Mouse (Mus musculus) embryonic fibroblast, embryonic 13.5 days (primary cell): ENCODE data around the gene Aasdh.

Experiments used
- CTCF ChIP-seq: IDR thresholded peaks from 2 replicates; pipeline ENCODE4 v1.5.1; 2011; ENCODE audit warnings: mild to moderate bottlenecking, control low read depth, low read length, moderate library complexity, borderline replicate concordance; ENCODE audit not compliant: insufficient read depth
- POLR2A ChIP-seq: IDR thresholded peaks from 2 replicates; pipeline ENCODE4 v1.6.1; 2011; ENCODE audit warnings: low read depth, mild to moderate bottlenecking, control low read depth, low read length, moderate library complexity

DNA sequence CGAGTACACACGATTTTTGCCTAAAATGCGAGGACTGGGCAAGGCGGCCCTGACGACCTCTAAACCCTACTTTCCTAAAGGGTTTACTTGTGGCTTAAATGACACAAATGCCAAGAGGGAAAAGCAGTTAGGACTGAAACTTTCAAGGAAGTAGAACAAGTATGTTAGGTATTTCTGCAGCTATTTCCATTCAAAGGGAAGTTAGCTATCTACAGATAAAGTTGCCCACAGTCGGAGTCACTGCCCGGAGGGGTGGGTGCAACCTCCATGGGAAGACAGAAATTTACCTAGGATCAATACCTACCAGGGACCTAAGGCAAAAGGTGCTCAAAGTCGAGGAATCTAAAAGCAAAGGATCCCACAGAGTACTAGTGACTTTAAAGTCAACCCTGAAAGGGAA, 34.4 kb upstream of the Aasdh start:
- no peak for TF ChIP-seq POLR2A
- TF ChIP-seq CTCF: no peak
